Mouse (Mus musculus) layer of hippocampus, postnatal 14 days (tissue): ENCODE measurements around the gene Vps11. TPM values are rescaled to one million over a fixed set of nuclear protein-coding genes. Genes with fewer than 3 reads are reported as not detected.
"Not testable (repeated sequence)": the region's sequence is repeated elsewhere in the genome, so short reads cannot be mapped to it uniquely, and the experiment has no call there.

Experiments used
- DNase-seq, 2 experiments: peaks; one replicate each; pipeline ENCODE4 v3.0.0; 2021 to 2022; ENCODE audit warnings: low spot score in 2 of 2, mixed read lengths in 1 of 2
- total RNA-seq, 2 experiments: library from RNA; stranded (reverse); gene quantifications; 2 replicates each; pipeline ENCODE4 v1.2.3; 2021

The Vps11 gene
- total RNA-seq, 2 experiments from 2014 or later: 41.8 to 46.1 TPM

DNA sequence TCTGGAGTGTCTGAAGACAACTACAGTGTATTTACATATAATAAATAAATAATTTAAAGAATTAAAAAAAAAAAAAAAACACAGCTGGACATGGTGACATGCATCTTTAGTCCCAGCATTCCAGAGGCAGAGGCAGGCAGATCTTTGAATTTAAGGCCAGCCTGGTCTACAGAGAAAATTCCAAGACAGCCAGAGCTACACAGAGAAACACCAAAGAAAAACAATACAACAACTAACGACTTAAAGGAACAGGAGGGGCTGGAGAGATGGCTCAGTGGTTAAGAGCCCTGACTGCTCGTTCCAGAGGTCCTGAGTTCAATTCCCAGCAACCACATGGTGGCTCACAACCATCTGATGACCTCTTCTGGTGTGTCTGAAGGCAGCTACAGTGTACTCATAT lies 15.9 kb upstream of the Vps11 start:
- not testable (repeated sequence) for DNase-seq

DNA sequence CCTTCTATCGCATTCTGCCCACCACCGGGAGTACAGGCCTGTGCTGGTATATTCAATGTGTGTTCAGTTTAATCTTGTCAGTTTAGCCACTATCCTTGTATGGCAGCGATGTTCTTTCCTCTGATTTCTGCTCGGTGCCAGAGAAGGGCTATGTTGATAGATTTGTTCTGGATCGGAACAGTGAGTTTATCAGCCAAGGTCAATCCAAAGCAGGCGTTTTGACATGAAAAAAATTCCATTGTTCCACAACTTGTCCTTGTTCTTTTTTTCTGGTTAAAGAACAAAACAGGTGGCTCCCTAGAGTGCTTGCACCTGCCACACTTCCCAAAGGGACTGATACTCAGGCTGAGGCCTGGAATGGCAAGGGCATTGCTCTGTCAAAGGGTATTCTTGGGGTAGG lies 14.7 kb upstream of the Vps11 start:
- no peak for DNase-seq

DNA sequence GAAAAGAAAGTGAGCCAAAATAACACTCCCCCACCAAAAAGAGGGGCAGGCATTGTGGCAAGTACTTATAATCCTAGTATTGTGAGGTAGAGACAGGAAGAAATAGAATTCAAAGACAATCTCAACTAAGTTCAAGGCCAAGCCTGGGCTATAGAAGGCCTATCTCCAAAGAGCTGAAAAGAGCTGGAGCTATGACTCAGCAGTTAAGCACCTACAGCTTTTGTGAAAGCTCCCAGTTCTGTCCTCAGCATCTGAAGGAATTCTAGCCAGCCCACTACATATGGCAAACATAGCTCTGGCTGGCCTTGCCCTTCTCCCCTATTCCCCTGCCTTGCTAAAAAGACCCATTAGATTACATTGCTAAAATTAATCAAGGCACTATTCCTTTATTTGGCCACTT lies 11.9 kb upstream of the Vps11 start:
- DNase-seq: no peak

DNA sequence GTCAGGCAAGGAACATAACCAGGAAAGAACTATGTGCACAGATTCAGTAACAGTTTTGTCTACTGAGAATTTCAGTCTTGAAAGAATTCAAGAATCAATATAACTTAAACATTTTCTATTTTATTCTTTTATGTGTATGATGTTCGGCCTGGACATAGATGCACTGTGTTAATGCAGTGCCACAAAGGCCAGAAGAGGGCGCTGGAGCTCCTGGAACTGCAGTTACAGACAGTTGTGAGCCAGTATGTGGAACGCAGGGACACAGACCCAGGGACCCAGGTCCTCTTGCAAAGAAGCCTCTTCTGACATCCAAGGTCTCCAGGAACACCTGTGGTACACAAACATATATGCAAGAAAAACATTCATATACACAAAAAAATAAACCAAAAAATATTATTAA lies 3.0 kb upstream of the Vps11 start:
- DNase-seq: no peak

DNA sequence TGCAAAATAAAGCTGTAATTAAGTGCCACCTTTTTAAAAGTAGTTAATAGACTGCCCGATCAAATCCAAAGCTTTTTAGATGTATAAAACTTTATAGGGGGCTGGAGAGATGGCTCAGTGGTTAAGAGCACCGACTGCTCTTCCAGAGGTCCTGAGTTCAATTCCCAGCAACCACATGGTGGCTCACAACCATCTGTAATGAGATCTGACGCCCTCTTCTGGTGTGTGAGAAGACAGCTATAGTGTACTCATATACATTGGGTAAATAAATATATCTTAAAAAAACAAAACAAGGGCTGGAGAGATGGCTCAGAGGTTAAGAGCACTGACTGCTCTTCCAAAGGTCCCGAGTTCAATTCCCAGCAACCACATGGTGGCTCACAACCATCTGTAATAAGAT lies 461 bp upstream of the Vps11 start:
- DNase-seq: not testable (repeated sequence)

DNA sequence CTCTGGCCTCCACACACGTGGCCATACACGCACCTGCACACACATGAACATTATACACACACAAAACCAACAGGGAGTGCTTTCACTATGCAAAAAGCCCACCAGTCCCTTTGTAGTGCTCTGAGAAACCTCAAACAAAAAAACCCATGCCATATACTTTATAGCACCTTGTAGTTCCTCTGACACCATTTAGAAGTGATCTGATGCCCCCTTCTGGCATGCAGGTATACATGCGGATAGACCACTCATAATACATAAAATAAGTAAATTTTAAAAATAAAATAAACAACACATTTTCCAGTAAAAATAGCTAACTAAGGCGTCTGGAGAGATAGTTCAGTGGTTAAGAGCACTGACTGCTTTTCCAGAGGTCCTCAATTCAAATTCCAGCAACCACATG lies 4.3 kb downstream of the Vps11 start:
- no peak for DNase-seq

DNA sequence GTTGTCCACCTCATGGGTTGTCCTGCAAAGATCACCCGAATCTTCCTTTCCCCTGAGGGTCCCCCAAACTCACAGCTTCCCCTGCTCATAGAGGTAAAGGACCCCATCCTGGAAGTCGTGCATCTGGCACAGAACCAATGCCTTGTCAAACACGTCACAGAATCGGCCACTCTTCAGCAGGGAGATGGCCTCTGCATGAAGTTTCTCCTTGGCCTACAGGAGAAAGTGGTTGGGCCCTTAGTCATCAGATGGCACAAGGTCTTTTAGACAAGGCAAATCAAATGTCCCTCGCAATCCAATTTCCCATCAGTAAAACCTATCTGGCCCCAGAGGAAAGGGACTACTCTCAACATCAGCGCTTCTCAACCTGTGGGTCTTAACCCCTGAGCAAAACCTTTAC lies 8.3 kb downstream of the Vps11 start:
- no peak for DNase-seq

DNA sequence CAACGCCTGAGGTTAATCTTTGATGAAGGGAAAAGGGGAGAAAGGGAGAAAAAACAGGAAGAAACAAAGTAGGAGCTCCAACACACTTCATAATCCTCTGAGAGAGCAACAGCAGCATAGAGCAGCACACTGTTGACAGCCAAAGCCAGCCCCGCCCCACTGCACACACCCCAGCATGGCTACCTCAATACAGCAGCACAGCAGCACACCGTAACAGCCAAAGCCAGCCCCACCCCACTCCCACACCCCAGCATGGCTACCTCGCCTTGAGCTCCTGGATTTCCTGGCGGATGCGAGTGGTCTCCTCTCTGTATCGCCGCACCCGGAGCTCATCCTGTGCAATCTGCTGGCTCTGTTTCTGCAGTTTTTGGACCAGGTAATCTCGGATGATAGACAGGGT lies 9.1 kb downstream of the Vps11 start:
- DNase-seq: no peak

DNA sequence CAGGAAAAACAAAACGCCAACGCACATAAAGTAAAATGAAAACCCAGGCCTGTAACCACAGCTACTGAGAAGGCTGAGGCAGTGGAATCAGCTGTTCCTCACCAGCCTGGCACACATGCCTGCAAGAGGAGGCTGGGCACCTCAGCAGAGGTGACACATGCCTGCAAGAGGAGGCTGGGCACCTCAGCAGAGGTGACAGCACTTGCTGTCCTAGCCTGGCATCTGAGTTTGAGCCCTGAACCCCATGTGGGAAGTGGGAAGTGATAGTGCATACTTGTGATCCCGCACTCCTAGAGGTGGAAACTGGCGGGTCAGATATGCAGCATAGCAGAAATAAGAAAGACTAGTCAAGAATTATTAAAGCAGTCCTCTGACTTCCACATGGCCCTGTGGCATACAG lies 10.1 kb downstream of the Vps11 start:
- DNase-seq: no peak

DNA sequence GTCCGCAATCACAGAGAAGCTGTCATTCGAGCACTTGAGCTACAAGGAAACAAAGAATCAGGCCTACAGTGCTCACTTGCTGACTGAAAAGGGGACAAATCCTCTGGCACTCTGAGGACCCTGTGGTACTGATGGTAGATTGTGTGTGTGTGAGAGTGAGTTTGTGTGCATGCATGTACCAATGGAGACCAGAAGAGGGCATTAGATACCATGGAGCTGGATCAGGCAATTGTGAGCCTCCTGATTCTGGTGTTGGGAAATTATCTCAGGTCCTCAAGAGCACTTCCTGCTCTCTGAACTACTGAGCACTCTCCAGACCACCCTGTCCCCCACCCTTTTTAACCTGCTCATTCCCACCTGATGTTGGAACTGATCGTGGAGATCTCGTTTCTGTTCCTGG lies 12.9 kb downstream of the Vps11 start:
- no peak for DNase-seq

DNA sequence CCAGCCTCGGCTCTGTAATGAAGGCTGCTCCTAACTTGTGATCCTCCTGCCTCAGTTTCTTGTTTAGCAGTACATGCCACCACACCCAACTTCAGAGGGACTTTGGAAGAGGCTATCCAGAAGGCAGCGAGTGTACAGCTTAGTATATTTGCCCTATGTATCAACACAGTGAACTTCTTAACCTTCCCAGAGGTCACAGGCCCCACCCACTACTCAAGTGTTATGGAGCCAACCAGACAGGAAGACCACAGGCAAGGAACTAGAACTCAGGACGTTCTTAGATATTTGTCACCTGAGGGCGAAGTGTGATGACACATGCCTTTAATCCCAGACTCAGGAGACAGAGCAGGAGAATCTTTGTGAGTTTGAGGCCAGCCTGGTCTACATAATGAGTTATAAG lies 13.8 kb downstream of the Vps11 start:
- no peak for DNase-seq

DNA sequence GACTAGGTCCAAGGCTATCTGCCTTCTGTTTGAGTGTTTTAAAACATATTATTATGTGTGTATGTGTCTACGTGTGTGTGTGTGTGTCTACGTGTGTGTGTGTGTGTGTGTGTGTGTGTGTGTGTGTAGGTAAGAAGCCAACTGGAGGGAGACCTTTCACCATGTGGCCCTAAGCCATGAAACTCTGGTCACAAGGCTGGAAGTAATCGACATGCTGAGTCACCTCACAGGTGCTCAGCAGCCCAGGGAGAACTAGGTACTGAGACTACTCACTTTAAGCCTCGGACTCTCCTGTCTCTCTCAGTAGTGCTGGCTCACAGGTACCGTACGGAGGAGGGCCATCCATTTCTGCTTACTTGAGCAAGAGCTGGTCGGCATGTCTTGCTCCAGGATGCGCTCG lies 14.3 kb downstream of the Vps11 start:
- DNase-seq: no peak

DNA sequence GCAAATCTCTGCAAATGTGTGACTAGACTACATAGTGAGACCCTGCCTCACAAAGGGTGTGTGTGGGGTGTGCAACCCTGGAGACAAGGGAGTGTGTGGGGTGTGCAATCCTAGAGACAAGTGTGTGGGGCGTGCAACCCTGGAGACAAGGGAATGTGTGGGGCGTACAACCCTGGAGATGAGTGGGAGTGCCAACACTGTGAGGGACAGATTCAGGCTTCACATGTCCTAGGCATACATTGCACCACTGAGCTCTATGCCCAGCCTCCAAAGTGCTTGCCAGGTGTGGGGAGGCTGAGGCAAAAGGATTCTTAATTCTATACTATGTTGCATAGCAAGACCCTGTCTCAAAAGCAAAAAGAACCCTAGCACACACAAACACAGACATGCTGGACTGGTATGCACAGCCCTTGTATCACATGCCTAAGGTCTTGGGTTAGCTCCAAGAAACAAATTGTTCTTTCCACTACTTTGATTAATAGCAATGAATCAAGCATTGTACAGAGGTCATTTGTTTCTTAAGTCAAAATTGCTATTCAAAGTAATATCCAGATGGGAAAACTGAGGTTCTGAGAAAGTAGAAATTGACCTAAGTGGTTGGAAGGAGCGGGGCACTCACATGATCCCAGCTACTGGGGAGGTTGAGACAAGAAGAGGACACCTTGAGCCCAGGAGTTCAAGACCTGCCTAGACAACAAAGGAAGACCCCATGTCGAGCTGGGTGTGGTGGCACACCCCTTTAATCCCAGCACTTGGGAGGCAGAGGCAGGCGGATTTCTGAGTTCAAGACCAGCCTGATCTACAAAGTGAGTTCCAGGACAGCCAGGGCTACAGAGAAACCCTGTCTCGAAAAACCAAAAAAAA lies 15.7 kb downstream of the Vps11 start:
- no peak for DNase-seq

DNA sequence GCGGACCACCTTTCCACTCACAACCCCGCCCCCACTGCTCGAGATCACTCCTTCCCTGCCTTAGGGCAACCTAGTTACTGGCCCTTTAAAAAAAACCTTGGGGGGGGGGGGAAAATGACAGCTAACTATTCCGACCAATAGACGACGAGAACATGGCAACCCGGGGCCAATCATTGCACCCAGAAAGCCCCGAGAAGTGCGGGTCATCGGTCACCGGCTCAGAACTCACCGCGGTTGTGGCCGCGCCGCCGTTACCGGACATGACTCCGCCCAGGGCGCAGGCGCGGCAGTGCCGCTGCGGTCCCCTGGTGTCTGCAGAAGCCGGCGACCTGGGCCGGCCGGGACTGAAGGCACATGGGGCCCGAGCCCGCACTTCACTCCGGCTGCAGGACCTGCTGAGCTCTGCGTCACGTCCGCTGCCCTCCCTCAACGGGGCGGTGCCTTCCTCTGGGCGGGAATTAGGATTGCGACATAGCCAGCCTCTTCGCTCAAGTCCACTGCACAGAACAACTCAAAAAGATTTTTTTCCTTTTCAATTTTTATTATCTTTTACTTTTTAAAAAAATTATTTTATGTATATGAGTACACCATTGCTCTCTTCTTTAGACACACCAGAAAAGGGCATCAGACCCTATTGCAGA lies 17.6 kb downstream of the Vps11 start, which contains the start of gene Hmbs:
TSS of gene Hmbs (minus strand) at position 448 of the 641 bp plus-strand sequence.
- DNase-seq: peak; percentile 90 to 91

DNA sequence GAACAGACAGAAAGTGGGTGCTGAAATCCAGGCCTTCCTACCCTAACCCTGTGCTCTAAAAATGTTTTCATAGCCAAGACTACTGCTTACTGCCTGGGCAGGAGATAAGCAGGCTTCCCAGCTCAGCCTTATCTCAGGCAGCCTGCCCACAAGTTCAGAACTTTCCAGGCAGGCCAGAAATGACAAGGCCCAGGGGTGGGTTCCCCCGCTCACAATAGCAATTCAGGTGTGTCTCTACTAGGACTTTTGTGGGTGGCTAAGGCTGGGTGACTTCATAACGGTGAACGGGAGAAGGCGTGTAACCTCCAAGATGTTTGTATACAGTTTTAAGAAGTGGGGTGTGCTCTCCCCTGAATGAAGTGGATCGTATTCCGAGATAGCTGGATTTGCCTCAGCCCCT lies 18.2 kb downstream of the Vps11 start:
- DNase-seq: no peak

DNA sequence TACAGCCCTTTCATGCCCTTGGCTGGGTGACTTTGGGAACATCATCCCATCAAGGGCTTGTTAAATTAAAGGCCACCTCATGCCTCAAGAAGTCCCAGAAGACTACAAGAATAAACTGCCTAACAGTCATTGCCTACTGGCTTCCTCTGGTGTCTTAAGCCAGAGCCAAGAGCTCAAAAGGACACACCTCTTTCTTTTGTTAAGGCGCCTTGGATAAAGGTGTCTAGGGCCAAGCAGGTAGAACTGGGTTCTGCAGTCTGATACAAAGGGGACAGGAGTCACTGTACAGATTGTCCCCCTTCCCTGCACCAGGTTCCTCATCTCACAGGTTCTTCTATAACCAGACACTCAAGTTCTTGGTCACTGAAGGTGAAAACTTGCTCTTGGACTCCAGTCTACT lies 18.9 kb downstream of the Vps11 start:
- DNase-seq: no peak

DNA sequence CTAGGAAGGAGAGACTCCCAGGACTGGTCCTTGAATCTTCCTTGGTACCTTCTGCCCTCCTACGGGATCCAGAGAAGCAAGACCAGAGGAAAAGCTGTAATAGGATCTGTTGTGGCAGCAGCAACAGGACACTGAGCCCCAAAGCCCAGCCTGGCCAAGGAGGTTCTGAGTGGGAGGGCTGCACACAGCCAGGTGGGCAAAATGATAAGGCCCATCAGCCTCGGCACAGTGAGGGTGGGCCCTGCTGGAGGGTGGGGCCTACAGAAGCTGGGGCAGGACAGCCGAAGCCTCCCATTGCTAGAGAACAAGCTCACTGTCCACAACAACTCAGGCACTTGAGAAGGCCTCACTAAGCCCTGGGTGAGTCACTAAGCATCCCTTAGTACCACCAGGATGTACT lies 19.3 kb downstream of the Vps11 start:
- no peak for DNase-seq

DNA sequence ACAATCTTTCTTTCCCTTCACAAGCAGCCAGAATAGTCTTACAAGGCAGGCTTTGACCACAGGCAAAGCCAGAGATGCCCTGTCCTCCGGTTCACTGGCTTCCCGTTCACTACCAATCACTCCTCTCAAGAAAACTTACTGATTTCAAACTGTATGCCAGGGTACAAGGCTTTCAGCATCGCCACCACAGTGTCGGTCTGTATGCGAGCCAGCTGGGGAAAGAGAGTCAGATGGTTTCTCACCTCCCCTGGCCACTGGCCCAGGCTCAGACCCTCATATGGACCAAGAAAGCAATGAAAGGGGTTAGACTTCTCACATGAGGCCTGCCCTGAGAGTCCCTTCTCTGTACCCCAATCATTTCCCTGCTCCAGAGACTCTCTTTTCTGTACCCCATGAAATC lies 20.0 kb downstream of the Vps11 start:
- DNase-seq: no peak

DNA sequence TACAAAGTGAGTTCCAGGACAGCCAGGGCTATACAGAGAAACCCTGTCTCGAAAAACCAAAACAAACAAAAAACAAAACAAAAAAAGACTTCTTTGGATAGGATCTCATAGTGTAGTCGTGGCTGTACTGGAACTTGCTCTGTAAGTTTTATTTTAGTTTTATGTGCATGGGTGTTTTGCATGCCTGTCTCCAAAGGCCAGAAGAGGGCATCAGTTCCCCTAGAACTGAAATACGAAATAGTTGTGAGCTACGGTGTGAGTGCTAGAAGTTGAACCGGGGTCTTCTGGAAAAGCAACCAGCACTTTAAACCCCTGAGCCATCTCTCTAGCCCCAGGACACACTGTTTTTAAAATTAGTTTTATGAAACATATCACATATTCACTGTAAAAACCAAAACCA lies 22.9 kb downstream of the Vps11 start:
- DNase-seq: no peak

DNA sequence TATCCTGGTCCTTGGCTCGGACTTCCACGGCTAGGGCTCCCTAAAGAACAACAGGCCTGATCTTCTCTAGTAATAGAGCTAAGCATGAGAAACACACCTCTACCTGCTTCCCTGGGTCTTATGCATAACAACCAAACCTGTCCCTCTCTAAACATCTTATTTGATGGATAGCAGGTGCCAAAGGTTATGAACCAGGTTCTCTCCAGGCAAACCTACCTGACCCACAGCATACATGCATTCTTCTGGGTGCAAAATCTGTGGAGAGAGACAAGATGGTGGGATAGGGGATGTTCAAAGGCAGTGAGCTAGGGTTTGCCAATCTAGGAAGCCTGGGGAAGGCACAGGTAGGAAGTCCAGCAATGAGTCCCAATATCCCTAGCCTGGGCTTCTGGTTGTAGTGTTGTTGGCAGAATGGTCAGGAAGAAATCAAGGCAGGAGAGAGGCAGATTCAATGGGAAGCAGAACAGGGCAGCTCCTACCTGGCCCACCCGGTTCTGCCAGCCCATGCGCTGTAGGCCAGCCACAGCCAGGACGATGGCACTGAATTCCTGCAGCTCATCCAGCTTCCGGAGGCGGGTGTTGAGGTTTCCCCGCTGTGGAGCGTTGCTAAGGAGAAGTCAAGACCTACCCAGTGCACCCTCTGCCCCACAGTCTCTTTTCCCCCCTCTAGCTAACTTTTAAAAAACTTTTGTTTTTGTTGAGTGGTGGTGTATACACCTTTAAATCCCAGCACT lies 23.9 kb downstream of the Vps11 start:
- no peak for DNase-seq

DNA sequence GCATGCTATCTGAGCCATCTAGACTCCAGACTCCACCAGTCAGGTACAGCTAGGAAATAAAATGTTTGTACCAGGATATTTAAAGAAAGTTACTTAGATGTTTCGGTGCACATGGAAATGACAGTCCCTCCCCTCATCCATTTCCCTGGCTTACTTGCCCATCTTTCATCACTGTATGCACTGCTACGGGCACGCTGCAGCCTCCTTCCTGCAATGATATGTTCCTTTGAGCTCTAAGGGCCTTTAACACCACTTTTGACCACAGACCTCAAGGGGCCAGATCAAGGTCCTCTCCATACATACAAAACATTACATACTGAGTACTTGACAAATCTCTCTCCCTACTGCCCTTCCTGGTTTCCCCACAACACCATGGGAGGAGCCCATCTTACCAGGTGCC lies 24.5 kb downstream of the Vps11 start:
- DNase-seq: no peak

DNA sequence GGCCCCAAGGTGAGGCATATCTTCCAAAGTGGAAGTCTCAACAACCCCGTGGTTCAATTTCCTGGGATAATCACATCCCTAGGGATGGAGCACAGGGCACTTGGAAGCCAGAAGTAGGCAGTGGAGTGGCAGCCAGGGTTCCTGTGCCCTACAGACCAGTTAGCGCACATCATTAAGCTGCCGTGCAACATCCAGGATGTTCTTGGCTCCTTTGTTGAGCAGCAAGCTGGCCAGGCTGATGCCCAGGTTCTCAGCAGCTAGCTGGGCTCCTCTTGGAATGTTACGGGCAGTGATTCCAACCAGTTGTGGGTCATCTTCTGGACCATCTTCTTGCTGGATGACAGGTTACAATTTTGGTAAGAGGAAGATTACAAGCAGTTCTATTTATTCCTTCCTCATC lies 25.0 kb downstream of the Vps11 start:
- not testable (repeated sequence) for DNase-seq
